In the genomic region with DNA sequence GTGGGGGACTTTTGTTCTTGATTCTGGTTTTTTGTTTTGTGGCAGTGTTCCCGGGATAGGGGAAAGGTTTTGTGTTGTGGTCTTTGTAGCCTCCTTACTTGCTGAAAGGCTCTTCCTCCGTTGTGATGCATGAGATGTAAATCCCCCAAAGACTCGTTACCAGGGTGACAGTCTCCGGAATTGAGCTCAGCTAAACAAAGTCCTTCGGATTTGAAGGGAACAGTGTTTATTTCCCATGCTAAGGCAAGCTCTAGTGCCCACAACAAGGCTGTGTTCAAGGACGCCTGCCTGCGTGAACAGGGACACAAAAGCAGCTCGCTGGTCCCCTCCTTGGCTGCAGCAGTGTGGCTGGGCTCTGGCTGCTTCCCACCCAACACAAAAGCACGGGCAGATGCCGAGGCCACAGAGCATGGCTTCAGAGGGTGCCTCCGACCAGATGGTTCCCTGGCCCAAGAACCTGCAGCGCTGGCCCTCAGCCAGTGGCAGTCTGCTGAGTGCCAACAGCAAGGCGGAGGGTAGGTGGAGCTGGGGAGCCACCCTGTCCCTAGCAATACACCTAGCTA, we compare ENCODE assay signal across 8 mouse cellular contexts.
DNase-seq lines count a peak whose midpoint lies in the region; ATAC-seq and TF ChIP-seq lines count a peak whose summit lies in the region.

No protein-coding gene starts in this region.

- no peak overlapping the region for H3K9ac ChIP-seq in intestine, postnatal 0 days (ENCODE audit: low read depth, low read length)
- H3K9ac ChIP-seq in lung, postnatal 0 days (replicated peaks; ENCODE audit: low read depth), result no peak overlapping the region

- peaks cover 5% of the 10 kb centered on the region for H3K4me1 ChIP-seq in intestine, postnatal 0 days (replicated peaks; ENCODE audit: control insufficient read depth, insufficient read depth, low read length)
- no peaks in the 10 kb centered on the region for H3K4me1 ChIP-seq in lung, postnatal 0 days (ENCODE audit: insufficient read depth, low read depth, low read length)

- ATAC-seq in intestine, postnatal 0 days, result no peak
- no peak; the same call in 1 of the 2 replicates for ATAC-seq in lung, postnatal 0 days
- ATAC-seq in CD4-positive, CD25-positive, alpha-beta regulatory T cell, adult 4 months, result no peak

- H3K4me2 ChIP-seq in intestine, postnatal 0 days (replicated peaks; ENCODE audit: low read depth), result no peak overlapping the region
- H3K4me2 ChIP-seq in lung, postnatal 0 days (replicated peaks; ENCODE audit: low read depth, low read length), result no peak overlapping the region

- no peaks in the 10 kb centered on the region for H3K36me3 ChIP-seq in intestine, postnatal 0 days (ENCODE audit: control insufficient read depth, insufficient read depth)
- no peaks in the 10 kb centered on the region for H3K36me3 ChIP-seq in lung, postnatal 0 days (ENCODE audit: insufficient read depth, low read length)

- H3K4me3 ChIP-seq in intestine, postnatal 0 days (ENCODE audit: low read depth, low read length), result no peak overlapping the region
- H3K4me3 ChIP-seq in lung, postnatal 0 days (ENCODE audit: low read depth, low read length), result no peak overlapping the region

- WGBS in intestine, postnatal 0 days, result 59% methylated on average over 13 of the region's 13 CpGs
- 34% methylated on average over 13 of the region's 13 CpGs for WGBS in lung, postnatal 0 days

- no peaks in the 10 kb centered on the region for H3K9me3 ChIP-seq in intestine, postnatal 0 days (ENCODE audit: control insufficient read depth)
- H3K9me3 ChIP-seq in lung, postnatal 0 days (ENCODE audit: low read length), result no peaks in the 10 kb centered on the region

- H3K27me3 ChIP-seq in intestine, postnatal 0 days (replicated peaks; ENCODE audit: control insufficient read depth, insufficient read depth, low read length), result no peaks in the 10 kb centered on the region
- H3K27me3 ChIP-seq in lung, postnatal 0 days (replicated peaks; ENCODE audit: insufficient read depth, low read length), result no peaks in the 10 kb centered on the region

- TF ChIP-seq CTCF in intestine, postnatal 0 days (IDR thresholded peaks at IDR 0.05; ENCODE audit: low read depth), result peak; percentile 32
- TF ChIP-seq CTCF in lung, postnatal 0 days (IDR thresholded peaks at IDR 0.05), result peak; percentile 11; the same call in 1 of the 2 replicates

- TF ChIP-seq EP300 in lung, postnatal 0 days (IDR thresholded peaks at IDR 0.05), result no peak

- DNase-seq in gastrocnemius, postnatal 10 days, result peak; percentile 44
- DNase-seq in gastrocnemius, adult 8-10 months (ENCODE audit: low spot score in 2 of 2), result no peak
- peak; percentile 99 for DNase-seq in cerebellum, adult 9-10 months
- DNase-seq in forelimb bud, embryonic 11.5 days (ENCODE audit: low read depth, low spot score), result peak; percentile 25
- DNase-seq in lung, postnatal 0 days (ENCODE audit: low spot score), result no peak
- peak; percentile 91 to 94 for DNase-seq in right cerebral cortex, postnatal 10 days (ENCODE audit: low spot score in 2 of 2)

- no peak overlapping the region for H3K27ac ChIP-seq in intestine, postnatal 0 days (ENCODE audit: low read depth, low read length)
- no peak overlapping the region for H3K27ac ChIP-seq in lung, postnatal 0 days (ENCODE audit: low read length)

Comparison
In these comparisons a context has a peak if more than half of its experiments do, and no peak if none do; other contexts are left out.
1. DNase-seq: peak in gastrocnemius, postnatal 10 days (single experiment), cerebellum, adult 9-10 months (single experiment), forelimb bud, embryonic 11.5 days (single experiment) and right cerebral cortex, postnatal 10 days (2 of 2); none in gastrocnemius, adult 8-10 months (0 of 2) and lung, postnatal 0 days (single experiment).